Mouse (Mus musculus): ENCODE data around the gene Ak1. TPM values are rescaled to one million over a fixed set of nuclear protein-coding genes. Genes with fewer than 3 reads are reported as not detected.

Ak1 gene
- total and polyA plus RNA-seq, 2 experiments from 2014 or later, result 107 to 114 TPM

GRCm38 (mm10) chr2:32604631-32605030 lies 16.9 kb upstream of the Ak1 start:
- no peak for TF ChIP-seq CTCF (IDR thresholded peaks at IDR 0.05)
- H3K27me3 ChIP-seq (ENCODE audit: insufficient read depth, low read length), result no peaks in the 10 kb centered on the region; the same call in 1 of the 2 replicates
- no peak overlapping the region for H3K4me3 ChIP-seq (ENCODE audit: low read depth, low read length)
- WGBS, result 52% methylated on average over 10 of the region's 10 CpGs
- DNase-seq (ENCODE audit: low spot score), result no peak
- no peak overlapping the region for H3K4me2 ChIP-seq (ENCODE audit: low read depth, low read length, poor library complexity, severe bottlenecking)
- ATAC-seq (ENCODE audit: low FRiP score), result no peak
- no peaks in the 10 kb centered on the region for H3K9me3 ChIP-seq (ENCODE audit: low read length)
- H3K9ac ChIP-seq (replicated peaks; ENCODE audit: low read length, poor library complexity, severe bottlenecking), result no peak overlapping the region
- no peak overlapping the region for H3K27ac ChIP-seq (ENCODE audit: low read depth, low read length)
- no peaks in the 10 kb centered on the region; the same call in 1 of the 2 replicates for H3K36me3 ChIP-seq (ENCODE audit: insufficient read depth, low read length)
- H3K4me1 ChIP-seq (ENCODE audit: insufficient read depth, low read length), result peaks cover 13% of the 10 kb centered on the region

GRCm38 (mm10) chr2:32606161-32607142 lies 15.1 kb upstream of the Ak1 start:
- Histone ChIP-seq H3K4me2 (ENCODE audit: low read depth, low read length, poor library complexity, severe bottlenecking) (peak overlapping the region; percentile 80), H3K27me3 (ENCODE audit: insufficient read depth, low read length) (no peaks in the 10 kb centered on the region), H3K27ac (ENCODE audit: low read depth, low read length) (no peak overlapping the region), H3K9ac (replicated peaks; ENCODE audit: low read length, poor library complexity, severe bottlenecking) (peak overlapping the region; percentile 81), H3K4me1 (ENCODE audit: insufficient read depth, low read length) (peaks cover 13% of the 10 kb centered on the region), H3K36me3 (ENCODE audit: insufficient read depth, low read length) (no peaks in the 10 kb centered on the region), H3K9me3 (ENCODE audit: low read length) (no peaks in the 10 kb centered on the region), H3K4me3 (ENCODE audit: low read depth, low read length) (peak overlapping the region; percentile 77)
- peak; percentile 79 for TF ChIP-seq CTCF (IDR thresholded peaks at IDR 0.05)
- DNase-seq (ENCODE audit: low spot score), result peak; percentile 84
- WGBS, result 15% methylated on average over 45 of the region's 55 CpGs
- peak; percentile 67 for ATAC-seq (ENCODE audit: low FRiP score)

- WGBS, result 8% methylated on average over 32 of the region's 34 CpGs
- peak overlapping the region; percentile 77 for H3K4me3 ChIP-seq (ENCODE audit: low read depth, low read length)
- H3K9ac ChIP-seq (replicated peaks; ENCODE audit: low read length, poor library complexity, severe bottlenecking), result peak overlapping the region; percentile 81
- no peak for TF ChIP-seq CTCF (IDR thresholded peaks at IDR 0.05)
- H3K4me2 ChIP-seq (ENCODE audit: low read depth, low read length, poor library complexity, severe bottlenecking), result peak overlapping the region; percentile 80
- DNase-seq (ENCODE audit: low spot score) (peak; percentile 44), ATAC-seq (ENCODE audit: low FRiP score) (peak; percentile 18; the same call in 1 of the 2 replicates)
- H3K4me1 ChIP-seq (ENCODE audit: insufficient read depth, low read length), result peaks cover 13% of the 10 kb centered on the region
- H3K9me3 ChIP-seq (ENCODE audit: low read length), result no peaks in the 10 kb centered on the region
- H3K27me3 ChIP-seq (ENCODE audit: insufficient read depth, low read length), result no peaks in the 10 kb centered on the region
- no peaks in the 10 kb centered on the region for H3K36me3 ChIP-seq (ENCODE audit: insufficient read depth, low read length)
- no peak overlapping the region for H3K27ac ChIP-seq (ENCODE audit: low read depth, low read length)
These were observed 14.2 kb upstream of the Ak1 start for GRCm38 (mm10) chr2:32607262-32607947.

GRCm38 (mm10) chr2:32608141-32608777 lies 13.3 kb upstream of the Ak1 start:
- H3K36me3 ChIP-seq (ENCODE audit: insufficient read depth, low read length), result no peaks in the 10 kb centered on the region; the same call in 1 of the 2 replicates
- peak overlapping the region; percentile 80 for H3K4me2 ChIP-seq (ENCODE audit: low read depth, low read length, poor library complexity, severe bottlenecking)
- H3K4me3 ChIP-seq (ENCODE audit: low read depth, low read length), result peak overlapping the region; percentile 77
- H3K27ac ChIP-seq (ENCODE audit: low read depth, low read length), result no peak overlapping the region
- no peaks in the 10 kb centered on the region for H3K9me3 ChIP-seq (ENCODE audit: low read length)
- ATAC-seq (ENCODE audit: low FRiP score) (peak; percentile 47; the same call in 1 of the 2 replicates), DNase-seq (ENCODE audit: low spot score) (peak; percentile 54)
- H3K27me3 ChIP-seq (ENCODE audit: insufficient read depth, low read length), result no peaks in the 10 kb centered on the region
- H3K9ac ChIP-seq (replicated peaks; ENCODE audit: low read length, poor library complexity, severe bottlenecking), result peak overlapping the region; percentile 36
- peak; percentile 9; the same call in 1 of the 2 replicates for TF ChIP-seq CTCF (IDR thresholded peaks at IDR 0.05)
- 11% methylated on average over 25 of the region's 25 CpGs for WGBS
- peaks cover 13% of the 10 kb centered on the region for H3K4me1 ChIP-seq (ENCODE audit: insufficient read depth, low read length)

- Histone ChIP-seq H3K9ac (replicated peaks; ENCODE audit: low read length, poor library complexity, severe bottlenecking) (peak overlapping the region; percentile 36), H3K4me3 (ENCODE audit: low read depth, low read length) (peak overlapping the region; percentile 77)
- WGBS, result 49% methylated on average over 18 of the region's 18 CpGs
These were observed 12.7 kb upstream of the Ak1 start for GRCm38 (mm10) chr2:32608778-32609435.

More at GRCm38 (mm10) chr2:32608778-32609435, 12.7 kb upstream of the Ak1 start:
- peaks cover 13% of the 10 kb centered on the region for H3K4me1 ChIP-seq (ENCODE audit: insufficient read depth, low read length)
- H3K4me2 ChIP-seq (ENCODE audit: low read depth, low read length, poor library complexity, severe bottlenecking), result peak overlapping the region; percentile 80
- no peaks in the 10 kb centered on the region; the same call in 1 of the 2 replicates for H3K36me3 ChIP-seq (ENCODE audit: insufficient read depth, low read length)
- no peak for TF ChIP-seq CTCF (IDR thresholded peaks at IDR 0.05)
- no peaks in the 10 kb centered on the region for H3K9me3 ChIP-seq (ENCODE audit: low read length)
- ATAC-seq (ENCODE audit: low FRiP score), result no peak
- H3K27me3 ChIP-seq (ENCODE audit: insufficient read depth, low read length), result no peaks in the 10 kb centered on the region
- no peak for DNase-seq (ENCODE audit: low spot score)
- H3K27ac ChIP-seq (ENCODE audit: low read depth, low read length), result no peak overlapping the region

All from midbrain, postnatal 0 days (tissue).